In the genomic region with DNA sequence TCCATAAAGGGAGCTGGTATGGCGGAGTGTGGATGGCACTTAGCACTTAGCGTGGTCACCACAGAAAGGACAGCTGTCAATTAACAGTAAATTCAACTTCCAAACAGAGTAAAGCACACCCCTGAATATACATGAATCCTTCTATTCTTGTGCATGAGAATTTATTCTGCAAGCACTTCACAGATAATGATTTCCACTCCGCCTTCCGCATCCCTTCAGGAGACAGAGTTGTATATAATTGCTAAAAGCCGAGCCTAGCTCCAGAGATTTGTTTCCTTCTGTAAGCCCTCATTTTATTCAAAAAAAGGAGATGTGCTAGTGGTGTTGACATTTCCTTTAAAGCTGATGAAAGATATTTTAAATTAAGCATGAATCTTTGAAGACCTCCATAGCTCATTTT, we compare ENCODE assay signal across 28 mouse cellular contexts.
DNase-seq lines count a peak whose midpoint lies in the region; ATAC-seq lines count a peak whose summit lies in the region.
"Had no signal": no experiment of that assay in that cellular context is flagged by ENCODE, and none has a peak within 500 bp of the region (broad histone marks: within the 10 kb centered on the region; RNA-seq: fewer than 3 reads in every experiment).

No protein-coding gene starts in this region.

- H3K4me2 ChIP-seq in forebrain, embryonic 12.5 days, result no peak overlapping the region
- H3K4me2 ChIP-seq in forebrain, embryonic 11.5 days (ENCODE audit: low read depth, low read length, severe bottlenecking), result no peak overlapping the region
- no peak overlapping the region for H3K4me2 ChIP-seq in midbrain, embryonic 13.5 days (replicated peaks)
- no peak overlapping the region for H3K4me2 ChIP-seq in midbrain, embryonic 11.5 days
- H3K4me2 ChIP-seq in midbrain, embryonic 15.5 days, result 0 out of 2 replicates have a peak overlapping the region, but pooled peaks have one; percentile 6
- H3K4me2 ChIP-seq in kidney, embryonic 15.5 days, result no peak overlapping the region
- H3K4me2 ChIP-seq: embryonic facial prominence, embryonic 12.5 days; neural tube, embryonic 12.5 days; stomach, embryonic 15.5 days had no signal

- peak overlapping the region; percentile 63; the same call in 1 of the 2 replicates for H3K27ac ChIP-seq in forebrain, embryonic 12.5 days
- no peak overlapping the region for H3K27ac ChIP-seq in forebrain, embryonic 11.5 days (ENCODE audit: low read depth, low read length)
- peak overlapping the region; percentile 76 for H3K27ac ChIP-seq in midbrain, embryonic 13.5 days
- no peak overlapping the region for H3K27ac ChIP-seq in midbrain, embryonic 11.5 days (ENCODE audit: low read depth, low read length)
- peak overlapping the region; percentile 76 for H3K27ac ChIP-seq in midbrain, embryonic 15.5 days
- no peak overlapping the region for H3K27ac ChIP-seq in kidney, embryonic 15.5 days
- H3K27ac ChIP-seq: embryonic facial prominence, embryonic 12.5 days; liver, embryonic 14.5 days; macrophage; neural tube, embryonic 12.5 days; stomach, embryonic 15.5 days had no signal

- no peak for ATAC-seq in forebrain, embryonic 12.5 days (ENCODE audit: low FRiP score)
- ATAC-seq in forebrain, embryonic 11.5 days (replicated peaks; ENCODE audit: low FRiP score), result no peak
- peak; percentile 28 for ATAC-seq in midbrain, embryonic 13.5 days
- no peak for ATAC-seq in midbrain, embryonic 11.5 days (ENCODE audit: low FRiP score)
- 0 out of 2 replicates have a peak, but pooled peaks have one; percentile 34 for ATAC-seq in midbrain, embryonic 15.5 days (replicated peaks)
- no peak for ATAC-seq in kidney, embryonic 15.5 days (replicated peaks; ENCODE audit: low FRiP score)
- ATAC-seq: intestine, postnatal 0 days had no signal

- H3K27me3 ChIP-seq in forebrain, embryonic 12.5 days, result no peaks in the 10 kb centered on the region
- H3K27me3 ChIP-seq in forebrain, embryonic 11.5 days (ENCODE audit: control insufficient read depth, insufficient read depth, low read length), result no peaks in the 10 kb centered on the region
- H3K27me3 ChIP-seq in midbrain, embryonic 13.5 days, result no peaks in the 10 kb centered on the region
- H3K27me3 ChIP-seq in midbrain, embryonic 11.5 days (ENCODE audit: control insufficient read depth, insufficient read depth, low read length), result no peaks in the 10 kb centered on the region
- H3K27me3 ChIP-seq in midbrain, embryonic 15.5 days (replicated peaks), result no peaks in the 10 kb centered on the region
- no peaks in the 10 kb centered on the region for H3K27me3 ChIP-seq in kidney, embryonic 15.5 days
- H3K27me3 ChIP-seq: embryonic facial prominence, embryonic 12.5 days; neural tube, embryonic 12.5 days; stomach, embryonic 15.5 days had no signal

- no peaks in the 10 kb centered on the region for H3K36me3 ChIP-seq in forebrain, embryonic 12.5 days (replicated peaks)
- no peaks in the 10 kb centered on the region for H3K36me3 ChIP-seq in forebrain, embryonic 11.5 days (ENCODE audit: control insufficient read depth, insufficient read depth, low read length)
- H3K36me3 ChIP-seq in midbrain, embryonic 13.5 days, result no peaks in the 10 kb centered on the region
- H3K36me3 ChIP-seq in midbrain, embryonic 11.5 days (ENCODE audit: control insufficient read depth, insufficient read depth, low read length), result no peaks in the 10 kb centered on the region
- no peaks in the 10 kb centered on the region for H3K36me3 ChIP-seq in midbrain, embryonic 15.5 days (replicated peaks)
- H3K36me3 ChIP-seq in kidney, embryonic 15.5 days, result no peaks in the 10 kb centered on the region
- H3K36me3 ChIP-seq: embryonic facial prominence, embryonic 12.5 days; G1E; neural tube, embryonic 12.5 days; stomach, embryonic 15.5 days had no signal

- no peak for DNase-seq in forebrain, embryonic 11.5 days (ENCODE audit: low spot score)
- no peak for DNase-seq in midbrain, embryonic 11.5 days (ENCODE audit: low spot score, missing footprints)
- DNase-seq in right cerebral cortex, postnatal 36 days (ENCODE audit: low spot score in 2 of 2), result no peak
- DNase-seq: adrenal gland, postnatal 10 days; cerebellum, adult 11-12 months; cerebellum, adult 9-11 months; embryo, embryonic 11 days; gastrocnemius, postnatal 14 days; heart, postnatal 14 days; kidney, adult 9 months; kidney, postnatal 14 days; layer of hippocampus, adult 9-11 months; liver; lung, adult 2 months; lung, postnatal 10 days; retina, postnatal 1 day; right cerebral cortex, postnatal 14 days had no signal

- H3K4me1 ChIP-seq in forebrain, embryonic 12.5 days, result peaks cover 86% of the 10 kb centered on the region
- peaks cover 9% of the 10 kb centered on the region; the same call in 1 of the 2 replicates for H3K4me1 ChIP-seq in forebrain, embryonic 11.5 days (replicated peaks; ENCODE audit: control insufficient read depth, insufficient read depth, low read length)
- H3K4me1 ChIP-seq in midbrain, embryonic 13.5 days (replicated peaks), result peaks cover 94% of the 10 kb centered on the region
- H3K4me1 ChIP-seq in midbrain, embryonic 11.5 days (ENCODE audit: control insufficient read depth, insufficient read depth, low read length), result peaks cover 16% of the 10 kb centered on the region
- peaks cover 92% of the 10 kb centered on the region for H3K4me1 ChIP-seq in midbrain, embryonic 15.5 days
- H3K4me1 ChIP-seq in kidney, embryonic 15.5 days, result peaks cover 77% of the 10 kb centered on the region

- no peak overlapping the region for H3K4me3 ChIP-seq in forebrain, embryonic 12.5 days (replicated peaks)
- H3K4me3 ChIP-seq in forebrain, embryonic 11.5 days (ENCODE audit: low read depth, low read length), result no peak overlapping the region
- no peak overlapping the region for H3K4me3 ChIP-seq in midbrain, embryonic 13.5 days (replicated peaks)
- H3K4me3 ChIP-seq in midbrain, embryonic 11.5 days (ENCODE audit: low read depth, low read length), result no peak overlapping the region
- no peak overlapping the region for H3K4me3 ChIP-seq in midbrain, embryonic 15.5 days
- H3K4me3 ChIP-seq in kidney, embryonic 15.5 days (replicated peaks), result no peak overlapping the region
- H3K4me3 ChIP-seq: embryonic facial prominence, embryonic 12.5 days; neural tube, embryonic 12.5 days; stomach, embryonic 15.5 days had no signal

- WGBS in forebrain, embryonic 12.5 days, result 50% methylated on average over 5 of the region's 5 CpGs
- 79% methylated on average over 5 of the region's 5 CpGs for WGBS in forebrain, embryonic 11.5 days
- 45% methylated on average over 5 of the region's 5 CpGs for WGBS in midbrain, embryonic 13.5 days
- WGBS in midbrain, embryonic 11.5 days, result 81% methylated on average over 5 of the region's 5 CpGs
- 36% methylated on average over 5 of the region's 5 CpGs for WGBS in midbrain, embryonic 15.5 days
- 76% methylated on average over 5 of the region's 5 CpGs for WGBS in kidney, embryonic 15.5 days

- H3K9ac ChIP-seq in forebrain, embryonic 12.5 days, result no peak overlapping the region
- H3K9ac ChIP-seq in forebrain, embryonic 11.5 days (ENCODE audit: low read length), result no peak overlapping the region
- H3K9ac ChIP-seq in midbrain, embryonic 13.5 days (replicated peaks), result no peak overlapping the region
- no peak overlapping the region for H3K9ac ChIP-seq in midbrain, embryonic 11.5 days (ENCODE audit: low read length)
- no peak overlapping the region for H3K9ac ChIP-seq in midbrain, embryonic 15.5 days
- no peak overlapping the region for H3K9ac ChIP-seq in kidney, embryonic 15.5 days
- H3K9ac ChIP-seq: embryonic facial prominence, embryonic 12.5 days; liver, embryonic 14.5 days; neural tube, embryonic 12.5 days; stomach, embryonic 15.5 days had no signal

- H3K9me3 ChIP-seq in forebrain, embryonic 12.5 days, result no peaks in the 10 kb centered on the region
- H3K9me3 ChIP-seq in forebrain, embryonic 11.5 days (ENCODE audit: control insufficient read depth, low read length), result no peaks in the 10 kb centered on the region
- no peaks in the 10 kb centered on the region for H3K9me3 ChIP-seq in midbrain, embryonic 13.5 days
- no peaks in the 10 kb centered on the region for H3K9me3 ChIP-seq in midbrain, embryonic 11.5 days (ENCODE audit: control insufficient read depth, low read length)
- no peaks in the 10 kb centered on the region for H3K9me3 ChIP-seq in midbrain, embryonic 15.5 days
- no peaks in the 10 kb centered on the region for H3K9me3 ChIP-seq in kidney, embryonic 15.5 days (replicated peaks)
- H3K9me3 ChIP-seq: embryonic facial prominence, embryonic 12.5 days; G1E; neural tube, embryonic 12.5 days; stomach, embryonic 15.5 days had no signal

Comparison
In these comparisons a context has a peak if more than half of its experiments do, and no peak if none do; other contexts are left out.
1. ATAC-seq: peak in midbrain, embryonic 13.5 days (single experiment) and midbrain, embryonic 15.5 days (single experiment); none in forebrain, embryonic 12.5 days (single experiment), forebrain, embryonic 11.5 days (single experiment), midbrain, embryonic 11.5 days (single experiment) and kidney, embryonic 15.5 days (single experiment).
2. H3K27ac ChIP-seq: peak in forebrain, embryonic 12.5 days (single experiment), midbrain, embryonic 13.5 days (single experiment) and midbrain, embryonic 15.5 days (single experiment); none in forebrain, embryonic 11.5 days (single experiment), midbrain, embryonic 11.5 days (single experiment) and kidney, embryonic 15.5 days (single experiment).